Mouse (Mus musculus): Measurements from ENCODE around the gene Prpf19. TPM values are rescaled to one million over a fixed set of nuclear protein-coding genes. Genes with fewer than 3 reads are reported as not detected.

The Prpf19 gene
- polyA plus RNA-seq (2015; fragmentation: Nextera tagmentation; extraction: Ambion mirVana) = 49.9 and 50.9 TPM in 2 replicates

GRCm38 (mm10) chr19:10895016-10895528, at the start of gene Prpf19:
TSS of gene Prpf19 (plus strand) at chr19:10895231.
- Histone ChIP-seq H3K4me2 (replicated peaks) (peak within 1 kb of the TSS; percentile 94), H3K9me3 (no peaks in the 10 kb centered on the region), H3K27ac (peak within 1 kb of the TSS; percentile 94), H3K27me3 (no peaks in the 10 kb centered on the region), H3K36me3 (peaks cover 30% of the 10 kb centered on the region), H3K4me1 (peaks cover 21% of the 10 kb centered on the region), H3K4me3 (peak within 1 kb of the TSS; percentile 92), H3K9ac (peak within 1 kb of the TSS; percentile 96)
- WGBS = under 1% methylated on average over 43 of the region's 43 CpGs
- peak; percentile 95 for ATAC-seq (ENCODE audit: low FRiP score, low read depth)

- Histone ChIP-seq H3K9ac (no peak overlapping the region), H3K27ac (no peak overlapping the region), H3K27me3 (no peaks in the 10 kb centered on the region), H3K9me3 (no peaks in the 10 kb centered on the region), H3K4me3 (no peak overlapping the region), H3K36me3 (no peaks in the 10 kb centered on the region), H3K4me2 (replicated peaks) (no peak overlapping the region), H3K4me1 (no peaks in the 10 kb centered on the region)
- no peak for ATAC-seq (ENCODE audit: low FRiP score, low read depth)
- WGBS = 80% methylated on average over 3 of the region's 3 CpGs
Observed at GRCm38 (mm10) chr19:10845454-10845853, 49.6 kb upstream of the Prpf19 start.

DNA sequence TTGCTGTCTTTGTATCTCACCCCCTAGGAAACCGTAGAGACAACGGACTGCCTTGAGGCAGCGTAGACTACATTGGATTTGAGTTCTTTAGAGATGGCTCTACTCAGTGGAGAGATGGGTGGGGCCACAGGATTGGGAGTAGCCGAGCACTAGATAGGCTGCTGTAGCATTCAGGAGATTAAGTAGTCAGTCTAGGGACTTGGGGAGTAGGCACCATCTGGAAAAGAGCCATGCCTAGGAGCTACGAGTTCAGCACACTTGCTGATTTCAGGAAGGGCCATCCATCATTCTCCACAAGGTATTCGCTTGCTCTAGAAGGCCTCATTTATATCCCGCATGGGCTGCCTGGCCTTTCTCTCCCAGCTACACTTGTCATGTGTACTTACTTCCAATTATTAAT, 48.9 kb upstream of the Prpf19 start:
- H3K9ac ChIP-seq = no peak overlapping the region
- no peaks in the 10 kb centered on the region for H3K4me1 ChIP-seq
- H3K4me3 ChIP-seq = no peak overlapping the region
- ATAC-seq (ENCODE audit: low FRiP score, low read depth) = no peak
- no peaks in the 10 kb centered on the region for H3K36me3 ChIP-seq
- H3K27me3 ChIP-seq = no peaks in the 10 kb centered on the region
- 74% methylated on average over 7 of the region's 7 CpGs for WGBS
- H3K27ac ChIP-seq = no peak overlapping the region
- no peaks in the 10 kb centered on the region for H3K9me3 ChIP-seq
- H3K4me2 ChIP-seq (replicated peaks) = no peak overlapping the region

- Histone ChIP-seq H3K27ac (no peak overlapping the region), H3K27me3 (no peaks in the 10 kb centered on the region), H3K9me3 (no peaks in the 10 kb centered on the region), H3K36me3 (no peaks in the 10 kb centered on the region), H3K9ac (no peak overlapping the region), H3K4me3 (no peak overlapping the region), H3K4me1 (no peaks in the 10 kb centered on the region), H3K4me2 (replicated peaks) (no peak overlapping the region)
- WGBS = 61% methylated on average over 3 of the region's 3 CpGs
- no peak for ATAC-seq (ENCODE audit: low FRiP score, low read depth)
Observed at GRCm38 (mm10) chr19:10847311-10848087, 47.5 kb upstream of the Prpf19 start.

DNA sequence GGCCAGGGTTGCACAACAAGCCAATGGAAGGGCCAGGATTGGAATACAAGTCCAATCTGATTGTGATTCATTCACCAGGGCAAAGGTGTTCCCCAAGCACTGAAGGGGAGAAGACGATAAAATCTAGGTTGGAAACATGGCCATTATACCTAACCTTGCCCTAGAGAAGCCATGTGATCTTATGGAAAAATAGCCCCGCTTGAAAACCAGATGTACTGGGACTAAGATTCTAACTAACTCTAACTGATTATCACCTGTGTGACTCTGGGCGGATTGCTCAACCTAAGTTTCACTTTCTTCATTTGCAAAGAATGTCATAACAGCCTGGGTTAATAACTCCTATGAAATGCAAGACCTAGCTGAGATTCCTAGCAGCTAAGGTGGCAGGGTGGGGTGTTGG, 39.6 kb upstream of the Prpf19 start:
- H3K4me1 ChIP-seq = 0 out of 2 replicates have a peak, but pooled peaks cover 3% of the 10 kb centered on the region
- H3K9ac ChIP-seq = no peak overlapping the region
- H3K27me3 ChIP-seq = no peaks in the 10 kb centered on the region
- H3K4me2 ChIP-seq (replicated peaks) = no peak overlapping the region
- no peak overlapping the region for H3K4me3 ChIP-seq
- ATAC-seq (ENCODE audit: low FRiP score, low read depth) = no peak
- H3K9me3 ChIP-seq = no peaks in the 10 kb centered on the region
- WGBS = 77% methylated on average over 3 of the region's 3 CpGs
- H3K36me3 ChIP-seq = peaks cover 45% of the 10 kb centered on the region
- no peak overlapping the region for H3K27ac ChIP-seq

DNA sequence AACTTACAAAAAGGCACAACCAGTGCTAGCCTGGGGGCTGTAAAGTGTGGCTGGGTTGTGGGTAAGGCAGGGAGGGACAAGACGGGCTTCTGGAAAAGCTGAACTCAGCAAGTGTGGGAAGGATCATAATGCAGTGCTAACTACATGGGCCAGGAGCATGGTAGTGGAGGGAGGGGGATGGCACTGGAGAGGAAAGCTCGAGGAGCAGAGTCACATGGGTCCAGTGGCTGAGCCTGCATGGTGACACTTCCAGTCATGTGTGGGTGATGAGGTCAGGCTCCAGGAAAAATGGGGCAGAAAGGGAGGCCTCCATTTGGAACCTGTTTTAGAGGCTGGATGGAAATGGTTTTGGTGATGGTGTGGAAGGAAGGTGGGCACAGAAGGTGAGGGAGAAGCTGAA, 38.5 kb upstream of the Prpf19 start:
- Histone ChIP-seq H3K9ac (no peak overlapping the region), H3K4me3 (no peak overlapping the region), H3K27me3 (no peaks in the 10 kb centered on the region), H3K9me3 (no peaks in the 10 kb centered on the region), H3K36me3 (peaks cover 56% of the 10 kb centered on the region), H3K27ac (no peak overlapping the region), H3K4me1 (0 out of 2 replicates have a peak, but pooled peaks cover 5% of the 10 kb centered on the region), H3K4me2 (replicated peaks) (no peak overlapping the region)
- no peak for ATAC-seq (ENCODE audit: low FRiP score, low read depth)
- 34% methylated on average over 2 of the region's 2 CpGs for WGBS

GRCm38 (mm10) chr19:10860072-10860497, 34.9 kb upstream of the Prpf19 start:
- H3K27me3 ChIP-seq = no peaks in the 10 kb centered on the region
- no peak overlapping the region for H3K27ac ChIP-seq
- 0 out of 2 replicates have a peak, but pooled peaks cover 5% of the 10 kb centered on the region for H3K4me1 ChIP-seq
- peak; percentile 58 for ATAC-seq (ENCODE audit: low FRiP score, low read depth)
- no peak overlapping the region for H3K4me3 ChIP-seq
- no peaks in the 10 kb centered on the region for H3K9me3 ChIP-seq
- WGBS = 43% methylated on average over 22 of the region's 22 CpGs
- no peak overlapping the region for H3K4me2 ChIP-seq (replicated peaks)
- no peak overlapping the region for H3K9ac ChIP-seq
- peaks cover 92% of the 10 kb centered on the region for H3K36me3 ChIP-seq

DNA sequence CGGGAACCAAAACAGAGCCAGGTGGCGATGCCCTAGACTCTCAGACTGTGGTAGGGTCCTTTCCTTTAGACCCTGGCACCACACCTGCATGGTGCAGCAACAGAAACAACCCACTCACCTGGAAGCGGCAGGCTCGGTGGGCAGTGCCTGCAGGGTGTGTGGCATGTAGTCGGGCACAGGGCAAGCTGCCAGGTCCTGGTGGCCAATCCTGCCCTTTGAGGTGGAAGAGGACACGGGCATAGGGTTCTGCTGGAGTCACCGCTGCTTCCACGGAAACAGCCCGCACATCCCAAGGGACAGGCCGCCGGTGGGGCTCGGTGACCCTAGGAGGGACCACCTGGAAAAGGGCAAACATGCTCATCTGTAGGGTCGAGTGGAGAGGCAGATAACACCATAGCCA, 28.7 kb upstream of the Prpf19 start:
- Histone ChIP-seq H3K27me3 (no peaks in the 10 kb centered on the region), H3K27ac (no peak overlapping the region), H3K4me3 (no peak overlapping the region), H3K36me3 (peaks cover 67% of the 10 kb centered on the region), H3K9me3 (no peaks in the 10 kb centered on the region), H3K4me2 (replicated peaks) (no peak overlapping the region), H3K4me1 (peaks cover 34% of the 10 kb centered on the region), H3K9ac (no peak overlapping the region)
- ATAC-seq (ENCODE audit: low FRiP score, low read depth) = no peak
- WGBS = 93% methylated on average over 13 of the region's 13 CpGs

DNA sequence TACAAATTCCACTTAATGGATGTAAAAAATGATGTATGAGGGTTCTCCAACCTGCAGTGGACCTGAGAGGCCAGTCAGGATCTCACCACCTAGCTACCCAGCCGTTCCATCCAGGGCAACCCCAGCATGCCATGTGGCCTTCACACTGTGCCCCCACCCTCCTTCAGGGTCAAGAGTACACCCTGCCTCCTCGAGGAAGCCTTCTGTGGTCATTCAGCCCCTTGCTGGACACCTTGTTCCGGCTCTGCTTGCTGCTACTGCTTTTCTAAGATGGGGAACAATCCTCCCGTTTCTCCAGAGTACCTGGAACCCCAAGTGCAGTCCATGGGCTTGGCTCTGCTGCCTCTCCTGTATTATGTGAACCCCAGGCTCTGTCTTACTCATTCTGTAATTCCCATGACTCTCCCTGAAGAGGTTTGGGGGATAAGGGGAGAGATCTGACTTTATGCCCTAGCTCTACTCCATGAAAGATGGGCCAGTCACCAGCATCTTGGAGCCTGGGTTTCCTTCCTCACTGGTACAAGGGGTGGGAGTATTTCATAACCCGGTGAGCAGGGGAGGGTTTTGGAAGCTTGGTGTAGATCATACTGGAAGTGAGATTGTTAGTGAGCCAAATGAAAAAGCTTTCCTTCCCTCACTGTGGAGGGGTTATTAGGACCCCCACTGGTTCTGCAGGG, 26.9 kb upstream of the Prpf19 start:
- Histone ChIP-seq H3K9ac (peak overlapping the region; percentile 92), H3K4me3 (peak overlapping the region; percentile 84), H3K27ac (no peak overlapping the region), H3K9me3 (no peaks in the 10 kb centered on the region), H3K4me2 (replicated peaks) (peak overlapping the region; percentile 91), H3K36me3 (peaks cover 67% of the 10 kb centered on the region), H3K27me3 (no peaks in the 10 kb centered on the region), H3K4me1 (peaks cover 34% of the 10 kb centered on the region)
- no peak for ATAC-seq (ENCODE audit: low FRiP score, low read depth)
- WGBS = 28% methylated on average over 5 of the region's 5 CpGs

DNA sequence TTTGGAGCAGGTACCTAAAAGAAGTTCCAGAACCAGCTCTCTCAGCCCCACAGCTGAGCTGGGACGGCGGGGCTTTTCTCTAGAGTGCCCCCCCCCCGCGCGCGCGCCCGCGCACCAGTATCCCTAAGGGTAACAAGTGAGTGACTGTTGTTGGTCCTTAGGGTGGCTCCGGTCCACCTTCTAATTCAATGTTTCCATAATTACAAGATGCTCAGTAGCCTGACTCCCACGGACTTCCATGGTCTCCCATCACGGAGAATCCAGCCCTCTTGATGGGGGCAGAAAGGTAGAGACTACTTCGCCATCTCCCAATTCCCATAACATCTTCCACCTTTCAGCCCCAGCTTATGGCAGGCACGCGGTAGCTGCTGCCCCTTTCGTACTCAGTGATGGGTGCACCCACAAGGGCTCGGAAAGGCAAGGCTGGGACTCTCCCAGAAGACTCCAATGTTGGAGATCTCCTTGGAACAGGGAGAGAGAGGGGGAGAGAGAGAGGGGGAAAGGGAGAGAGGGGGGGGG, 26.3 kb upstream of the Prpf19 start:
- Histone ChIP-seq H3K9ac (peak overlapping the region; percentile 92), H3K27me3 (no peaks in the 10 kb centered on the region), H3K4me2 (replicated peaks) (peak overlapping the region; percentile 91), H3K4me3 (peak overlapping the region; percentile 84), H3K4me1 (peaks cover 34% of the 10 kb centered on the region), H3K27ac (peak overlapping the region; percentile 90), H3K36me3 (peaks cover 67% of the 10 kb centered on the region), H3K9me3 (no peaks in the 10 kb centered on the region)
- no peak for ATAC-seq (ENCODE audit: low FRiP score, low read depth)
- 2% methylated on average over 17 of the region's 17 CpGs for WGBS

DNA sequence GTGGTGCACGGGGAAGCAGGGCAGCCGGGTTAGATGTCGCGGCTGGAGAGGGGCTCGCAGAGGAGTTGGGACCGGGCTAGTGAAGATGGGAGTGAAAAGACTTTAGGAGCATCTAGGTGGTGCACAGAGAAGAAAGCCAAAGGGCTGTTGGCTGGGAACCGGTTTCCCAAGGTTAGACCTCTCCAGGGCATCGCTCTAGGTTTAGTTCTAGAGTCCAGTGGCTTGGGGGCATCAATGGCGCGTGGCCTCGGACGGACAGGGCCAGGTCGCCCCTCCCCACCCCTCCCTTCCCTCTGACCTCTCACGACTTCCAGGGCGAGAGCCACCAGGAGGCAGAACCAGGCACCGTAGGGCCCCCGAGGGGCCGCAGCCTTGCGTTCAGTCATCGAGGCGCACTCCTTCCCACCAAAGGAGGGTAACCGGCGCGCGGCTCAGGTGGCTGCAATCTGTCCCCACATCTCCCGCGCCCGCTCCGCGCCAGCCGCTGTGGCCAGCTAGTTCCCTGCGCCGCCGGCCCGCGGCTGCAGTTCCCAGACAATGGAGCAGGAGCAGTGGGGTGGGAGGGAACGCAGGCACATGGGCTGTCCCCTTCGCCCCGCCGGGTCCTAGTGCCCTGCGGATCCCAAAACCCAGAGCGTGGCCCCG, 25.7 kb upstream of the Prpf19 start:
- no peaks in the 10 kb centered on the region for H3K27me3 ChIP-seq
- peak overlapping the region; percentile 92 for H3K9ac ChIP-seq
- H3K4me1 ChIP-seq = peaks cover 34% of the 10 kb centered on the region
- peaks cover 67% of the 10 kb centered on the region for H3K36me3 ChIP-seq
- ATAC-seq (ENCODE audit: low FRiP score, low read depth) = peak; percentile 93
- peak overlapping the region; percentile 84 for H3K4me3 ChIP-seq
- H3K9me3 ChIP-seq = no peaks in the 10 kb centered on the region
- under 1% methylated on average over 43 of the region's 43 CpGs for WGBS
- H3K27ac ChIP-seq = peak overlapping the region; percentile 90
- peak overlapping the region; percentile 91 for H3K4me2 ChIP-seq (replicated peaks)
